Mouse (Mus musculus) liver, postnatal 0 days (tissue): ENCODE measurements around the gene Acaca.

Source experiments
- CTCF ChIP-seq: sonication (generic); IDR thresholded peaks from 2 replicates; pipeline ENCODE4 v1.5.1; 2016; ENCODE audit warnings: antibody characterized with exemption, low read depth
- EP300 ChIP-seq: IDR thresholded peaks from 2 replicates; pipeline ENCODE4 v1.6.1; 2016; ENCODE audit warnings: antibody characterized with exemption, low read depth, mild to moderate bottlenecking

GRCm38 (mm10) chr11:84258053-84258710, 128.7 kb downstream of the Acaca start:
- TF ChIP-seq CTCF (no peak), EP300 (no peak)
